Mouse (Mus musculus) hindbrain, embryonic 14.5 days (tissue): ENCODE results near the gene Cpm. TPM values are rescaled to one million over a fixed set of nuclear protein-coding genes. Genes with fewer than 3 reads are reported as not detected.
"Not testable (repeated sequence)": the region's sequence is repeated elsewhere in the genome, so short reads cannot be mapped to it uniquely, and the experiment has no call there.

Source experiments
- ATAC-seq: fragments of 200-750 bp; cut with Nextera tagmentation; 2 replicates; pipeline ENCODE4 v1.8.0; 2017; ENCODE audit warnings: moderate number of reproducible peaks, mild to moderate bottlenecking, moderate TSS enrichment, moderate library complexity; ENCODE audit not compliant: low FRiP score
- DNase-seq: peaks from one replicate; pipeline ENCODE4 v3.0.0-alpha.2; 2015; ENCODE audit warnings: low spot score
- H3K27ac ChIP-seq: fragments of 300-500 bp; sonication (generic); 2 replicates; pipeline ENCODE4 v1.5.1; 2014; ENCODE audit warnings: mild to moderate bottlenecking, moderate library complexity
- H3K27me3 ChIP-seq: fragments of 300-500 bp; sonication (generic); 2 replicates; pipeline ENCODE4 v1.6.1; 2014; ENCODE audit warnings: mild to moderate bottlenecking, low read length, mixed read lengths; ENCODE audit not compliant: control insufficient read depth, insufficient read depth
- H3K36me3 ChIP-seq: fragments of 300-500 bp; sonication (generic); replicated peaks from 2 replicates; pipeline ENCODE4 v1.6.1; 2014; ENCODE audit not compliant: control insufficient read depth, insufficient read depth
- H3K4me1 ChIP-seq: fragments of 300-500 bp; sonication (generic); replicated peaks from 2 replicates; pipeline ENCODE4 v1.6.1; 2014; ENCODE audit warnings: antibody characterized with exemption, low read length, mixed read lengths; ENCODE audit not compliant: control insufficient read depth, insufficient read depth
- H3K4me2 ChIP-seq: fragments of 300-500 bp; sonication (generic); replicated peaks from 2 replicates; pipeline ENCODE4 v1.6.1; 2014; ENCODE audit warnings: mild to moderate bottlenecking, moderate library complexity
- H3K4me3 ChIP-seq: fragments of 300-500 bp; sonication (generic); replicated peaks from 2 replicates; pipeline ENCODE4 v1.5.1; 2014; ENCODE audit warnings: mild to moderate bottlenecking, low read length
- H3K9ac ChIP-seq: fragments of 300-500 bp; sonication (generic); 2 replicates; pipeline ENCODE4 v1.6.1; 2014
- H3K9me3 ChIP-seq: fragments of 300-500 bp; sonication (generic); 2 replicates; pipeline ENCODE4 v1.6.1; 2016; ENCODE audit warnings: low read length; ENCODE audit not compliant: control insufficient read depth
- WGBS: fragments of 180-500 bp; shearing (Covaris S2); extraction: QIAGEN DNeasy Blood & Tissue Kit; methylation state at CpG from one replicate; pipeline ENCODE4 v1.1.7; 2014; 5-methylcytosine and 5-hydroxymethylcytosine counted together
- polyA plus RNA-seq: library from polyadenylated mRNA; unstranded; fragments of >200 nt; fragmentation: Nextera tagmentation; extraction: Ambion mirVana; gene quantifications from 2 replicates; pipeline ENCODE4 v1.2.1, GENCODE M21; 2014

Cpm gene
- polyA plus RNA-seq, 1 experiment from 2014 or later: 3.0 TPM

DNA sequence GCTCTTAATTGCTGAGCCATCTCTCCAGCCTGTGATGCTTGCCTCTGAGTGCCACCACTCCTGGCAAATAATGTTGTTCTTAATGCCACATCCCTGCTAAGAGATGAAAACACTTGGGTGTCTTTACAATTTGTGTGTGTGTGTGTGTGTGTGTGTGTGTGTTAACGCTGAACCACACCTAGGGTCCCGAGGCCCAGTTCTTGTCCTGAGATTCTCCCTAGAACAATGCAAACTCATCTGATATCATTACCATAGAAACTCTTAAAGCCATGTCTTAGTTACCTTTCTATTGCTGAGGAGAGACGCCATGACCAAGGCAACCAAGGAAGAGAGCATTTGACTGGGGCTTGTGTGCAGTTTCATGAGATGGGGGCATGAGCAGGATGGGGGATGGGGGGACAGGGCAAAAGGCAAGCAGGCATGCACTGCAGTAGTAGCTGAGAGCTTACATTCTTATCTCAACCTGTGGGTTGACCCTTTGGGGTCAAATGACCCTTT, 84.8 kb downstream of the Cpm start:
- H3K4me1 ChIP-seq: peaks cover 5% of the 10 kb centered on the region
- no peaks in the 10 kb centered on the region for H3K27me3 ChIP-seq
- no peak for DNase-seq
- no peak overlapping the region for H3K4me2 ChIP-seq
- no peak overlapping the region for H3K27ac ChIP-seq
- 90% methylated on average over 3 of the region's 3 CpGs for WGBS
- no peaks in the 10 kb centered on the region for H3K9me3 ChIP-seq
- no peak overlapping the region for H3K4me3 ChIP-seq
- no peaks in the 10 kb centered on the region for H3K36me3 ChIP-seq
- no peak for ATAC-seq
- H3K9ac ChIP-seq: no peak overlapping the region

DNA sequence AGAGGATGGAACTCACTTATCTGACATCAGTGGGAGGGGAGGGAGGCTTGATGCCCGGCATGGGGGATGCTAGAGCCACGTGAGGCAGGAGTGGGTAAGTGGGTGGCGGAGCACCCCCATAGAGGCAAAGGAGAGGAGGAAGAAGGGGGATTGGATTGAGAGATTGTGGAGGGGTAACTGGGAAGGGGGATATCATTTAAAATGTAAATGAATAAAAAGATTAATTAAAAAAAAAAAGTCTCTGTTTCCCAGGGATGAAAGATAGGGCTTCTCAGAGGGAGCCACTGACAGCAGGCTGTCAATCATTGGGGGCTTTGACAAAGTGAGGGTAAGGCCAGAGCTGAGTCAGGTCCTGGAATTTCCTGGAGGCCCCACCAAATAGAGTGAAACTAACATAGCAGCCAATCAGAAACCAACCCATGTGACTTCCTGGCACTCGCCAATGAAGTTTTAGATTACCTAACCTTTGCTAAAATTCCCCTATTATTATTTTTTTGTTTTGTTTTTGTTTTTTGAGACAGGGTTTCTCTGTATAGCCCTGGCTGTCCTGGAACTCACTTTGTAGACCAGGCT, 85.7 kb downstream of the Cpm start:
- no peaks in the 10 kb centered on the region for H3K9me3 ChIP-seq
- ATAC-seq (no peak), DNase-seq (no peak)
- no peak overlapping the region for H3K4me3 ChIP-seq
- no peak overlapping the region for H3K27ac ChIP-seq
- no peaks in the 10 kb centered on the region for H3K27me3 ChIP-seq
- H3K4me2 ChIP-seq: no peak overlapping the region
- no peaks in the 10 kb centered on the region; the same call in 1 of the 2 replicates for H3K4me1 ChIP-seq
- 78% methylated on average over 4 of the region's 4 CpGs for WGBS
- H3K36me3 ChIP-seq: no peaks in the 10 kb centered on the region
- no peak overlapping the region for H3K9ac ChIP-seq

DNA sequence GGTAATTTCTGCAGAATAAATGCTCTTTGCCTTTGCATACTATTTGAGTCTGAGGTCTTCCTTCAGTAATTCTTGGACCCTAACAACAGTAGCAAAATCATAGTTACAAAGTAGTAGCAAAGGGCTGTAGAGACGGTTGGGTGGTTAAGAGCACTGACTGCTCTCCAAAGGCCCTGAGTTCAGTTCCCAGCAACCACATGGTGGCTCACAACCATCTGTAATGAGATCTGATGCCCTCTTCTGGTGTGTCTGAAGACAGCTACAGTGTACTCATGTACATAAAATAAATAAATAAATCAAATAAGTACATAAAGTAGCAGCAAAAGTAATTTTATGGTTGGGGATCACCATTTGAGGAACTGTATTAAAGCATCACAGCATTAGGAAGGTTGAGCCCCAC, 86.4 kb downstream of the Cpm start:
- H3K27me3 ChIP-seq, H3K27ac ChIP-seq, H3K36me3 ChIP-seq, H3K4me2 ChIP-seq, DNase-seq, H3K9ac ChIP-seq, H3K4me3 ChIP-seq, H3K4me1 ChIP-seq, H3K9me3 ChIP-seq, ATAC-seq: not testable (repeated sequence)
- WGBS: 94% methylated on average over 1 of the region's 1 CpGs

DNA sequence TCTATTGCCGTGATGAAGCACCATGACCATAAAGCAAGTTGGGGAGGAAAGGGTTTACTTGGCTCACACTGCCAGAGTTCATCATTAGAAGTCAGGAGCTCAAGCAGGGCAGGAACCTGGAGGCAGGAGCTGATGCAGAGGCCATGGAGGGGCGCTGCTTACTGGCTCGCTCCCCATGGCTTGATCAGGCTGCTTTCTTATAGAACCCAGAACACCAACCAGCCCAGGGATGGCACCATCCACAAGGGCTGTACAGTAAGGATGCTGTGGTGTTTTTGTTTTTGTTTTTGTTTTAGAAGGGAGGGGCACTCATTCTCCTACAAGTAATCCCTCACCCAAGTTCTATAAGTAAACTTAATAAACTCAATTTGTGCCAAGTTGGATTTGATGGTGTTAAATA, 87.4 kb downstream of the Cpm start:
- Histone ChIP-seq H3K4me3 (no peak overlapping the region), H3K4me1 (no peaks in the 10 kb centered on the region; the same call in 1 of the 2 replicates), H3K27ac (no peak overlapping the region), H3K9ac (no peak overlapping the region), H3K27me3 (no peaks in the 10 kb centered on the region), H3K36me3 (no peaks in the 10 kb centered on the region), H3K9me3 (no peaks in the 10 kb centered on the region), H3K4me2 (no peak overlapping the region)
- ATAC-seq: no peak
- DNase-seq: no peak
- WGBS: 84% methylated on average over 3 of the region's 3 CpGs

DNA sequence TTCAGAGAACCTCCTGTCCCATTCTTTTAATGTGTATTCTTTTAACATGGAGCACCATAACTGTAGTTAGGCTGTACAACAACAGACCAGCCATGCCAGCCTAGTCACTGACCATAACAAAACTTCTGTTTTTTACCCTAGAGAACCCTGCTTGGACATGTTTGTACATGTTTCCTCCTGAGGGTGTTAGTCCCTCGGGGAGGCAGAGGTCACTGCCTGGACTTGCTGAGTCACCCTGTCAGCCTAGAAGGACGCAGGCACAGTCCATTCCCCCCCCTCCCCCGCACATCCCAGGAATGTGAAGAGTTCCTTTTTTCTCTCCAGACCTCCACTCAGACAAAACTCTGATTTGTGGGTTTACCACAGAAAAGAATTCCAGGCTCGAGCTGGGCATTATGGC, 88.3 kb downstream of the Cpm start:
- Histone ChIP-seq H3K36me3 (no peaks in the 10 kb centered on the region), H3K4me1 (no peaks in the 10 kb centered on the region; the same call in 1 of the 2 replicates), H3K27ac (no peak overlapping the region), H3K9ac (no peak overlapping the region), H3K4me2 (0 out of 2 replicates have a peak overlapping the region, but pooled peaks have one; percentile 4), H3K9me3 (no peaks in the 10 kb centered on the region), H3K4me3 (no peak overlapping the region), H3K27me3 (no peaks in the 10 kb centered on the region)
- DNase-seq (no peak), ATAC-seq (no peak)
- WGBS: 15% methylated on average over 4 of the region's 4 CpGs

DNA sequence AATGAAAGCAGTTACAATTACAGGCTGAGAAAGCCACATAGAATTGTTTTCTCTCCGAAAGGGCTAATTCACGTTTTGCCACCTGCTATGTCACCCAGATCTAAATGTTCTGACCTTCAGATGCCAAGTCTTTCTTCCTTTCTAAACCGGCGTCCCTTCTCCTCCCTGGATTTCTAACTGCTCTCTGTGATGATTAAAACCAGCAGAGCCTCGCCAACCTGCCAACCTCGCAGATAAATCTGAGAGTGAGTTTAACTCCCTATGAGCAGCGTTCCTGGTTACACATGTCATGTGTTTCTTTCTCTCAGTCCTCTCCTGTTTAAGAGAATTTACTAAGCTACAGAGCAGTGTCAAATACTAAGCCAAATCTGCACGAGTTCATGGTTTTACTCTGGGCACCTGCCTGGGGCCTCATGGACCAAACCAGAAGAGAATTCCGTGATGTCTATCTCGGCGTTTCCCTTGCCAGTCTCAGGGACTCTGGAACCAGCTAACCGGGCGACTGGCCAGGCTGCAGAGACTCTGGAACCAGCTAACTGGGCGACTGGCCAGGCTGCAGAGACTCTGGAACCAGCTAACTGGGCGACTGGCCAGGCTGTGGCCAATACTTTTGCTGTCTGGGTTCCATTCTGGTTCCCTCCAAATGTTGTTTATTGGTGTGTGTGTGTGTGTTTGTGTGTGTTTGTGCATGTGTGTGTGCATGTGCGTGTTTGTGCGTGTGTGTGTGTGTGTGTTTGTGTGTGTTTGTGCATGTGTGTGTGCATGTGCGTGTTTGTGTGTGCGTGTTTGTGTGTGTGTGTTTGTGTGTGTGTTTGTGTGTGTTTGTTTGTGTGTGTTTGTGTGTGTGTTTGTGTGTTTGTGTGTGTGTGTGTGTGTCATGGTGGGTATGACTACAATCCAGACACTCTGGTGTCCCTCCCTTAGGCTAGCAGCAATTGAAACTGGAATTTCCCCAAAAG, 89.1 kb downstream of the Cpm start:
- Histone ChIP-seq H3K27ac (0 out of 2 replicates have a peak overlapping the region, but pooled peaks have one; percentile 14), H3K27me3 (no peaks in the 10 kb centered on the region)

DNA sequence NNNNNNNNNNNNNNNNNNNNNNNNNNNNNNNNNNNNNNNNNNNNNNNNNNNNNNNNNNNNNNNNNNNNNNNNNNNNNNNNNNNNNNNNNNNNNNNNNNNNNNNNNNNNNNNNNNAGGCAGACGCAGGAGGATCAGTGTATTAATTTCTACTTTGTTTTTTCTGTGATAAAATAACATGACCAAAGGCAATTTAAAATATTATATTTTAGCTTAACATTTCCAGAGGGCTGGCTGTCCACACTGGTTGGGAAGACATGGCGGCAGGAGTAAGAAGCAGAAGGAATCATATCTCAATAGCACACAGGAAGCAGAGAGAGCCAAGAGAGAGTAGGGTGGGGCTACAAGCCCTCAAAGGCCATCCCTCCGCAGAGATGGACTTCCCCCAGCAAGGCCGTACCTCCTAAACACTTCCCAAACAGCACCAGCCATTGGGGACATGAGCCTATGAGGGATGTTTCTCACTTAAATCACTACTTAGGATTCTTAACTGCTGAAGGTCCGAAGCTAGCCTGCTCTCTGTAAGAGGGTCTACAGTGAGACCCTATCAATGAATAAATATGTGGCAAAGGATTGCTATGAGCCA, 94.9 kb downstream of the Cpm start:
- Histone ChIP-seq H3K36me3 (no peaks in the 10 kb centered on the region), H3K27ac (no peak overlapping the region), H3K9ac (no peak overlapping the region), H3K9me3 (no peaks in the 10 kb centered on the region), H3K4me1 (no peaks in the 10 kb centered on the region), H3K4me2 (no peak overlapping the region), H3K27me3 (no peaks in the 10 kb centered on the region), H3K4me3 (no peak overlapping the region)
- DNase-seq: no peak
- no peak for ATAC-seq
- WGBS: 85% methylated on average over 5 of the region's 5 CpGs

More for the DNA sequence above, 89.1 kb downstream of the Cpm start:
- no peak overlapping the region for H3K9ac ChIP-seq
- ATAC-seq (no peak), DNase-seq (no peak)
- H3K4me1 ChIP-seq: no peaks in the 10 kb centered on the region; the same call in 1 of the 2 replicates
- no peaks in the 10 kb centered on the region for H3K9me3 ChIP-seq
- H3K36me3 ChIP-seq: no peaks in the 10 kb centered on the region
- no peak overlapping the region for H3K4me2 ChIP-seq
- H3K4me3 ChIP-seq: no peak overlapping the region
- WGBS: 70% methylated on average over 19 of the region's 19 CpGs

DNA sequence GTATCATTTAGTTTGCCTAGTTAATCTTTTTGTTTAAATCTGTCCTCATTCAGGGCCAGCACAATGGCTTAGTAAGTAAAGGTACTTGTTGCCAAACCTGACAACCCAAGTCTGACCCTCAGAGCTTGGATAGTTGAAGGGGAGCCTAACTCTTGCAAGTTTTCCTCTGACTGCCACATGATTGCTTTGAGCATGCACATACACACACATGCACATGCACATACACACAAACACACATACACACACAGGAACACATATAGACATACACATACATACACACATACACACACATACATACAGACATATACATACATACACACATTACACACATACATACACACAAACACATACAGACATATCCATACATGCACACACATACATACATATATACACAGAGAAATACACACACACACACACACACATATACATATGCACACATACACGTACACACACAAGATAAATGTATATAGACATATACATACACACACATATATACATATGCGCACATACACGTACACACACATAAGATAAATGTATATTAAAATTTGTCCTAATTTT, 95.6 kb downstream of the Cpm start:
- DNase-seq (no peak), ATAC-seq (no peak)
- 94% methylated on average over 3 of the region's 3 CpGs for WGBS
- no peaks in the 10 kb centered on the region for H3K9me3 ChIP-seq
- no peak overlapping the region for H3K4me3 ChIP-seq
- H3K27me3 ChIP-seq: no peaks in the 10 kb centered on the region
- H3K4me2 ChIP-seq: no peak overlapping the region
- H3K36me3 ChIP-seq: no peaks in the 10 kb centered on the region
- no peaks in the 10 kb centered on the region for H3K4me1 ChIP-seq
- H3K9ac ChIP-seq: no peak overlapping the region
- H3K27ac ChIP-seq: no peak overlapping the region

DNA sequence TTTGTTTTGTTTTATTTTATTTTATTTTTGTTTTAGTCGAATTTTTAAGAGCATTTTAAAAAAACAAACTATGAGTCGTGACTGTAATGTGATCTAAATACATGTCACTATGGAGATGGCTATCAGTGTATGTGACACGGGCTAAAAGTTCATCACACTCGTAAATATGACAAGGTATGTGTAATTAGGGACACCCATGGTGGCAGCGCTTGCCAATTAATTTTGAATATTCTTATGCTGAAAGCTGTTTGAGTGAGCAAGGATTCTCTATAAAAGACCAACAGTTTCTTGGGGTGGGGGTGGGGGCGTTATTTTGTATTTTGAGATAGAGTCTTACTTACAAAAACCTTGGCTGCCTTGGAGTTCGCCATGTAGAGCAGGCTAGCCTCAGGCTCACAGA, 96.4 kb downstream of the Cpm start:
- no peak overlapping the region for H3K4me3 ChIP-seq
- no peaks in the 10 kb centered on the region for H3K9me3 ChIP-seq
- H3K9ac ChIP-seq: no peak overlapping the region
- no peak overlapping the region for H3K4me2 ChIP-seq
- no peak for ATAC-seq
- DNase-seq: no peak
- no peak overlapping the region for H3K27ac ChIP-seq
- no peaks in the 10 kb centered on the region for H3K27me3 ChIP-seq
- 81% methylated on average over 7 of the region's 7 CpGs for WGBS
- no peaks in the 10 kb centered on the region for H3K36me3 ChIP-seq
- H3K4me1 ChIP-seq: no peaks in the 10 kb centered on the region
